Mouse (Mus musculus) E14TG2a.4 (cell line): ENCODE measurements around the gene Mindy1.

Source experiments
- CTCF ChIP-seq: conservative IDR thresholded peaks from 2 replicates; pipeline ENCODE4 v1.5.1; 2014; ENCODE audit warnings: low read length
- NANOG ChIP-seq: IDR thresholded peaks from 2 replicates; pipeline ENCODE4 v1.6.1; 2014; ENCODE audit warnings: borderline replicate concordance, low read length, mixed read lengths
- POU5F1 ChIP-seq: IDR thresholded peaks from 2 replicates; pipeline ENCODE4 v1.6.1; 2014; ENCODE audit warnings: low read length, borderline replicate concordance

- no peak for TF ChIP-seq CTCF
- TF ChIP-seq NANOG: no peak
- no peak for TF ChIP-seq POU5F1
Observed at GRCm38 (mm10) chr3:95294316-95294715, 13.2 kb downstream of the Mindy1 start.
